Mouse (Mus musculus) lung, adult 2 months (tissue): ENCODE measurements around the gene N4bp1. TPM values are rescaled to one million over a fixed set of nuclear protein-coding genes. Genes with fewer than 3 reads are reported as not detected.
A peak's percentile ranks its signal among the peaks of the same experiment; 100 is the strongest.

Experiments used
- DNase-seq: peaks from one replicate; pipeline ENCODE4 v3.0.0; 2022
- H3K4me1 ChIP-seq: fragments of 200-500 bp; 2 replicates; pipeline ENCODE4 v1.6.1; 2011; ENCODE audit warnings: low read length; ENCODE audit not compliant: control insufficient read depth, insufficient read depth
- H3K4me3 ChIP-seq: fragments of 200-500 bp; replicated peaks from 2 replicates; pipeline ENCODE3; 2011; ENCODE audit warnings: low read depth, mild to moderate bottlenecking, control low read depth, low read length; ENCODE audit errors: extremely low read depth
- CTCF ChIP-seq: fragments of 200-500 bp; IDR thresholded peaks from 2 replicates; pipeline ENCODE4 v1.5.1; 2011; ENCODE audit warnings: mild to moderate bottlenecking, low read length, control low read depth; ENCODE audit not compliant: insufficient read depth
- POLR2A ChIP-seq: fragments of 200-500 bp; IDR thresholded peaks from 2 replicates; pipeline ENCODE4 v1.6.1; 2011; ENCODE audit warnings: low read depth, mild to moderate bottlenecking, control low read depth, low read length, borderline replicate concordance; ENCODE audit errors: extremely low read depth
- WGBS: fragments of 180-500 bp; shearing (Covaris S2); methylation state at CpG from one replicate; pipeline ENCODE4 v1.1.7; 2018; 5-methylcytosine and 5-hydroxymethylcytosine counted together
- polyA plus RNA-seq: library from polyadenylated mRNA; depleted of rRNA; stranded (reverse); fragments of >200 nt; gene quantifications from 2 replicates; pipeline ENCODE4 v1.2.3, GENCODE M21; 2012; rRNA removed

The N4bp1 gene
- 13.5 and 18.9 TPM in 2 replicates for polyA plus RNA-seq

GRCm38 (mm10) chr8:86884489-86885463 is at the start of gene N4bp1:
Gene N4bp1 (minus strand): TSS chr8:86885258.
- WGBS: under 1% methylated on average over 112 of the region's 119 CpGs

GRCm38 (mm10) chr8:86934841-86935240 is 49.8 kb upstream of the N4bp1 start:
- no peaks in the 10 kb centered on the region for H3K4me1 ChIP-seq
- no peak for DNase-seq
- no peak overlapping the region for H3K4me3 ChIP-seq
- no peak for TF ChIP-seq POLR2A
- no peak for TF ChIP-seq CTCF
- 55% methylated on average over 5 of the region's 5 CpGs for WGBS

More at GRCm38 (mm10) chr8:86884489-86885463, at the start of gene N4bp1:
- TF ChIP-seq POLR2A (peak; percentile 41; the same call in 1 of the 2 replicates), CTCF (no peak)
- Histone ChIP-seq H3K4me1 (peaks cover 18% of the 10 kb centered on the region), H3K4me3 (peak within 1 kb of the TSS; percentile 97)
- peak; percentile 85 for DNase-seq

DNA sequence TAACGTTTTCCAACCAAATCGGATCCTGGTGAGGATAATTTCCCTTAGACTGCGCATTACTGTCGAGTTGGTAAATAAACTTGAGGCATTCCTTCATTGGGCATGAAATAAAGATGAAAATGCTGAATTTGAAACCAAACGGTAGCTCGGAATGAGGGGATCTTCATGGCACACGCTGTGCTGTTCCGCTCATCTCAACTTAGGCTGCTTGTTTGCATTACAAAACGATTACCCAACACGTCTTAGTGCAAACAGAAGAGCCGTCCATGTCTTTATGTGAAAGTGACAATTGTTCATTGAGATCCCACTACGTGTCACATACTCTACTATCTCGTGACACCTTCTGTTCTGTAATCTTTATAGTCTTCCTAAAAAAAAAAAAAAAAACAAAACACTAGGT is 49.3 kb upstream of the N4bp1 start:
- no peak for DNase-seq
- Histone ChIP-seq H3K4me3 (no peak overlapping the region), H3K4me1 (no peaks in the 10 kb centered on the region)
- TF ChIP-seq POLR2A (no peak), CTCF (no peak)
- 57% methylated on average over 13 of the region's 13 CpGs for WGBS

GRCm38 (mm10) chr8:86933898-86934297 is 48.8 kb upstream of the N4bp1 start:
- Histone ChIP-seq H3K4me1 (no peaks in the 10 kb centered on the region), H3K4me3 (no peak overlapping the region)
- WGBS: 22% methylated on average over 9 of the region's 9 CpGs
- no peak for TF ChIP-seq POLR2A
- TF ChIP-seq CTCF: peak; percentile 61
- DNase-seq: peak; percentile 8

- WGBS: 68% methylated on average over 8 of the region's 8 CpGs
- TF ChIP-seq POLR2A (no peak), CTCF (no peak)
- no peak for DNase-seq
- Histone ChIP-seq H3K4me3 (no peak overlapping the region), H3K4me1 (no peaks in the 10 kb centered on the region)
Observed at GRCm38 (mm10) chr8:86926237-86926636, 41.2 kb upstream of the N4bp1 start.

- no peak for DNase-seq
- no peak for TF ChIP-seq CTCF
- no peak for TF ChIP-seq POLR2A
- Histone ChIP-seq H3K4me3 (no peak overlapping the region), H3K4me1 (peaks cover 5% of the 10 kb centered on the region; the same call in 1 of the 2 replicates)
- WGBS: 73% methylated on average over 5 of the region's 5 CpGs
Observed at GRCm38 (mm10) chr8:86923219-86923835, 38.3 kb upstream of the N4bp1 start.

- TF ChIP-seq POLR2A (no peak), CTCF (no peak)
- peaks cover 5% of the 10 kb centered on the region; the same call in 1 of the 2 replicates for H3K4me1 ChIP-seq
- 80% methylated on average over 1 of the region's 1 CpGs for WGBS
- DNase-seq: no peak
- H3K4me3 ChIP-seq: no peak overlapping the region
Observed at GRCm38 (mm10) chr8:86922673-86923072, 37.6 kb upstream of the N4bp1 start.

DNA sequence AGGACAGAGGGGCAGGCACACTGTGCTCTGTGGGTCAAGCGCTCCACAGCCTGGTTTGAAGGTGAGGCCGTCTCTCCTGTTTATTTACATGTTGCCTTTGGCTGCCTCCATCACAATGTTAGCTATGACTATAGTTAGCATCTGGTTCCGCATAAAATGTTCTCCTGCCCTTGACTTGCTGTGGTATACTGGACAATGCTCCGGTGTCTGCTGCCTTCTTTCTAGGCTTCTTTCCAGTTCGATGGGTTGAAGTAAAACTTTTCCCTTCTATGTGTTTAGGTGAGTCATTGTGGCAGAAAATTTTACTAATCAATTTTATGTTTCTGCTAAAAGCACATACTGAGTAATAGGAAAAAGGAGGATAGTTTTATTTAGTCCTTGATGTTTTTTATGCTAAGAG is 37.1 kb upstream of the N4bp1 start:
- no peak for DNase-seq
- Histone ChIP-seq H3K4me3 (no peak overlapping the region), H3K4me1 (peaks cover 5% of the 10 kb centered on the region; the same call in 1 of the 2 replicates)
- no peak for TF ChIP-seq CTCF
- TF ChIP-seq POLR2A: no peak
- 72% methylated on average over 5 of the region's 5 CpGs for WGBS

DNA sequence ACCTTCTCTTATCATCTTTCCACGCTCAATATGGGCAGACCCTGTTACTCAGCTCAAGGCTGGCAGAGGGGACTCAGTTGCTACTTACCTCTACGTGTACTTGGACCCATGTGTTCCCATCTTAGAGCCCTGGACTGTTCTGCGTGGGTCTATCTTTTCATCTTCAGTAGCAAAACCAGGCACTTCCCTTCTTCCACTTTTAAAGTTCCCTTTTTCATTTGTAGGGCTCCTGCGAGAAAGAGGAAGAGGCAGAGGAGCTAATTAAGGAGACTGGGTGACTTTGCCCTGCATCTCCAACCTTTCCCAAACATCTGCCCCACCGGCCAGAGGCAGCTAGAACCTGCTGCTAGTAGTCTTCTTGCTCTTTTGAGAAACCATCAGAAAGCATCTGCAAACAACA is 35.9 kb upstream of the N4bp1 start:
- 23% methylated on average over 5 of the region's 5 CpGs for WGBS

DNA sequence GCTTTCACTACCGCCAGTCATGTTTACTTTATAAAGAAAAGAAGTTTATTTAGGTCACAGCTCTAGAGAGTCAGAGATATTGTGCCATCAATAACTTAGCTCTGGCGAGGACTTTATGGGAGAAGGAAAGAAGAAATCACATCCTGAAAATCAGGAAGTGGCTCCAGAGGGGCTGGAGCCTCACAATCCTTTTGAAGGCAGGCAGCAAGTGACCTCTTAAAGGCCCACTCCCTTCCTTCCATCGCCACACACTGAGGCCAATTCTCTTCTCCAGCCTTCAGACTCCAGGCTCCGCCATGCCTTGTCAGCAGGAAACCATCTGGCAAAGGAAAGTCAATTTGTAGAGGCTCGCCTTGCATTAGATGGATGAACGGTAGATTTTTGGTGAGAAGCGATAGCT is 35.4 kb upstream of the N4bp1 start:
- TF ChIP-seq CTCF (no peak), POLR2A (no peak)
- 15% methylated on average over 7 of the region's 7 CpGs for WGBS
- Histone ChIP-seq H3K4me1 (peaks cover 5% of the 10 kb centered on the region; the same call in 1 of the 2 replicates), H3K4me3 (no peak overlapping the region)
- no peak for DNase-seq

More for the DNA sequence above, 35.9 kb upstream of the N4bp1 start:
- H3K4me1 ChIP-seq: peaks cover 5% of the 10 kb centered on the region; the same call in 1 of the 2 replicates
- no peak overlapping the region for H3K4me3 ChIP-seq
- DNase-seq: no peak
- no peak for TF ChIP-seq POLR2A
- TF ChIP-seq CTCF: no peak
